Mouse (Mus musculus) heart, postnatal 4 days (tissue): ENCODE measurements around the gene Cdc42se2. TPM values are rescaled to one million over a fixed set of nuclear protein-coding genes. Genes with fewer than 3 reads are reported as not detected.

Experiments
- DNase-seq: peaks from one replicate; pipeline ENCODE4 v3.0.0; 2021
- total RNA-seq, 2 experiments: library from RNA; stranded (reverse); gene quantifications; 2 replicates each; pipeline ENCODE4 v1.2.3; 2021

The Cdc42se2 gene
- total RNA-seq, 2 experiments from 2014 or later, result 44.3 to 47.1 TPM

GRCm38 (mm10) chr11:54791458-54791857 lies 4.0 kb upstream of the Cdc42se2 start:
- no peak for DNase-seq

GRCm38 (mm10) chr11:54786858-54787487 lies 502 bp downstream of the Cdc42se2 start:
- peak; percentile 61 for DNase-seq

- no peak for DNase-seq
Observed at GRCm38 (mm10) chr11:54785566-54785965, 1.9 kb downstream of the Cdc42se2 start.

GRCm38 (mm10) chr11:54784436-54784835 lies 3.0 kb downstream of the Cdc42se2 start:
- no peak for DNase-seq

- no peak for DNase-seq
Observed at GRCm38 (mm10) chr11:54782253-54782652, 5.2 kb downstream of the Cdc42se2 start.

- DNase-seq, result no peak
Observed at GRCm38 (mm10) chr11:54779946-54780345, 7.5 kb downstream of the Cdc42se2 start.

GRCm38 (mm10) chr11:54778131-54778844 lies 9.2 kb downstream of the Cdc42se2 start:
- peak; percentile 43 for DNase-seq

- no peak for DNase-seq
Observed at GRCm38 (mm10) chr11:54777387-54778130, 9.9 kb downstream of the Cdc42se2 start.

GRCm38 (mm10) chr11:54776735-54777333 lies 10.6 kb downstream of the Cdc42se2 start:
- no peak for DNase-seq

- DNase-seq, result no peak
Observed at GRCm38 (mm10) chr11:54776367-54776701, 11.1 kb downstream of the Cdc42se2 start.

- DNase-seq, result no peak
Observed at GRCm38 (mm10) chr11:54775628-54776366, 11.7 kb downstream of the Cdc42se2 start.

GRCm38 (mm10) chr11:54774282-54775078 lies 13.0 kb downstream of the Cdc42se2 start:
- DNase-seq, result no peak

- no peak for DNase-seq
Observed at GRCm38 (mm10) chr11:54771549-54771948, 15.9 kb downstream of the Cdc42se2 start.

GRCm38 (mm10) chr11:54769843-54770242 lies 17.6 kb downstream of the Cdc42se2 start:
- DNase-seq, result no peak

GRCm38 (mm10) chr11:54768116-54768690 lies 19.3 kb downstream of the Cdc42se2 start:
- no peak for DNase-seq

GRCm38 (mm10) chr11:54764759-54765158 lies 22.7 kb downstream of the Cdc42se2 start:
- no peak for DNase-seq

- no peak for DNase-seq
Observed at GRCm38 (mm10) chr11:54764026-54764425, 23.4 kb downstream of the Cdc42se2 start.

- no peak for DNase-seq
Observed at GRCm38 (mm10) chr11:54762735-54763134, 24.7 kb downstream of the Cdc42se2 start.

- peak; percentile 30 for DNase-seq
Observed at GRCm38 (mm10) chr11:54757993-54758392, 29.5 kb downstream of the Cdc42se2 start.

- no peak for DNase-seq
Observed at GRCm38 (mm10) chr11:54755148-54755664, 32.3 kb downstream of the Cdc42se2 start.
